Mouse (Mus musculus): ENCODE measurements around the gene Tiam1. TPM values are rescaled to one million over a fixed set of nuclear protein-coding genes. Genes with fewer than 3 reads are reported as not detected.
A peak's percentile ranks its signal among the peaks of the same experiment; 100 is the strongest.

Gene Tiam1
- total RNA-seq, 2 experiments from 2014 or later = 6.4 to 7.1 TPM

DNA sequence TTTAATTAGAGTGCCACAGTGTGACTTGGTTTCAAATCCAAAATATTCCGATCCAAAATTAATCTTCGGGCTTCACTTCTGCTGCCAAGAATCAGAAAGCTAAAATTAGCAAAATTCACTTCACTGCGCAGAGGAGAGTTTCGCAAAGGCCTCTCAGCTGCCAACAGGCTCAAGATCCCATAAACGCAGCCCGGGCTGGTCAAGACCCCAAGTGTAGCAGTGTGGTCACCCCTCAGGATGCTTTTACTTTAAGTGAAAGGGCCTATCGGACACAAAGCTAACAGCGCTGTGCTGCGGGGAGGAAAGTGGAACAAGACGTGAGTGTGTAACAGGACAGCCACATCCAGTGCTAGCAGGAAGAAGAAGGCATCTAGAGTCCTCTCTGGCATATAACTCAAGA is 153.8 kb downstream of the Tiam1 start:
- no peak overlapping the region for H3K27ac ChIP-seq
- DNase-seq = no peak
- intact Hi-C loops (cut with DNase I) = no loop called here
- no peak for TF ChIP-seq CTCF (IDR thresholded peaks at IDR 0.05)
- H3K4me3 ChIP-seq = no peak overlapping the region

DNA sequence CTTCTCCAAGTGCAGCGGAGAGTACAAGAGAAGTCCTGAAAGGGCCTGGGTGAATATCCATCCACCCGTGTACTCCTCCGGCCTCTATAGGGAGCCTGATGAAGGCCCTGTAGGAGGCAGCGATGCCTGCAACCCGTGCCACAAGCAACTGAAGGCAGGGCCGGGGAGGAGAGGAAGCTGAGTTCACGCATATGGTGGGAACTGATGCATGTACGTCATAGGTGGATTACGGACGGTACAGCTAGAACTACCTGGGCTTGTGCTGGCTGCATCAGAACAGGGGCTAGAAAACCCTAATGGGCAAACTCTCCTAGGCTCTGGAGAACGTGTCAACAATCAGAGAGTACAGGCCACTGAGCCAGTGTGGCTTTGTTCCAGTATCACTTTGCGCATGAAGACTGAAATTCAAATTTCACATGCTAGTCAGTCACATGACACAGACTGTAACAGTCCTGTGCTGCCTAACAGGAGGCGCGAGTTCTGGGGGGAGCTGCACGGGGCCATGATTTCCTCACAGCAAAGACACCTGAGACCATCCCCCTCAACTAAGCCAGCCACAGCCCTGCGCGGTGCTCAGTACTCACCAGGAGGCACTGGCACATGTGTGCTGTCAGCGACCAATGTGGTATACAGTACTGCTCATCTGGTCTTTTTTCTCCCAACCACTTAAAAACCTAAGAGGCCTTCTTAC is 156.8 kb downstream of the Tiam1 start:
- no peak overlapping the region for H3K4me3 ChIP-seq
- no peak for DNase-seq
- no peak overlapping the region for H3K27ac ChIP-seq
- no peak for TF ChIP-seq CTCF (IDR thresholded peaks at IDR 0.05)
- intact Hi-C loops (cut with DNase I) = no loop called here

DNA sequence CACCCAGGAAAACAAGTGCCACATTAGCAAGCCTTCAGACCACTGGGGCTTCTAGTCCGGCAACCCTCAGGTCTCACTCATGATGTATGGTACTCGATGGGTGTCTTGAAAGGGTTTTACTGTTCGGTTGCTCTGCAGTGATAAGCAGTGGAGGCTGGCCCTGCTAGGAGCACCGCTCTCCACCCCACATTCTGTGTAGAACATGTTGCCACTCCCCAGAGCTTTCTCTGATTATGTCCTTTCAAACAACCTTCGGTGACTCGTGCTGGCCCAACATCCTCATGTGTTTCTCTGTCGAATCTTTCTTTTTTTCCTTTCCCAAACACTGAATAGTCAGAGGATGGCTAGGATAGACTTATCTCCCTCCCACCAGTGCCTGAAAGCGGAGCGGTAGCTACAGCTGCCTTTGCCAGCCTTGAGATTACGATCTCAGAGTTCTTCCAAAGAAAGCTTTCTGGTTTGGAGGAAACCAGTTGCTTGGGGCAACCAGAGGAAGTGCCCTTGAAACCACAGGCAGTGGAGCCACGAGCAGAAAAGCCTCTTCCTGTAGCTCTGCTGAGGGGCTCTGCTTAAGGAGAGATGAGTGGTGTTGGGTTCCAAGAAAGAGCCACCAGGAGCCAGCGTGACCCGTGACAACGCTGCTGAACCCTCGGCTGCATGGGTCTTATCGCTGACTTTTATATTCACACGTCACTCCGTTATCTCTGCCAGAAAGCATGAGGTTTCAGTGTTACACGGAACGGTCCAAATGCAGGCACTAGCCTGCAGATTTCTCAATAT is 157.7 kb downstream of the Tiam1 start:
- no peak for DNase-seq
- TF ChIP-seq CTCF (IDR thresholded peaks at IDR 0.05) = no peak
- no peak overlapping the region for H3K27ac ChIP-seq
- intact Hi-C loops (cut with DNase I) = no loop called here
- H3K4me3 ChIP-seq = no peak overlapping the region

DNA sequence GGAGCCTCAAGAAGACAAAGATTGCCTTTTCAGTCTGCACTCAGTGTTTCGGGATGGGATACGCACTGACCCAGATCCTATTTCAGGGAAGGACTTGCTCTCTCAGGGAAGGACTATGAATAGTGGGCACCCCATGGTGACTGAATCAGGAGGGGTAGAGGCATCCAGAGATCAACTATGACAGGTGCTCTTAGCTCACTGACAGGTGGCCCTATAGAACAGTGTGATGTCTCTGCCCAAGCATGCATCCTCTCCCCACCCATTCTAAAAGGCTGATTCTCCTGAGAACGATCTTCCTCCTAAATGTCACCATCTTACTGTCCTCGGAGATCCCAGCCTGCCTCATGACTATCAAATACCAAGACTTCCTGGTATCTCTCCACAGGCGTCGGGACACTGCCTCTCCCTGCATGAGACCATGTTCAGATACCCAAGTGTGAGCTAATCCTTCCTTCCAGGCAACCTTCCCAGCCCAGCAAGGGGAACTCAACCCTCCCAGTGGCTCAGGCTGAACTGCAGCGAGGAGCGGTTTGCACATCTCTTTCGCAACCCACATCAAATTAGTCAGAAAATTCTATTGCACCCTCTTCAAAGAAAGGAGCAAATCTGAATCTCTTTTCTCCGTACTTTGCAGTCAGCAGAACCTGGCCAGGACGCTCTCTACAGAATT is 163.4 kb downstream of the Tiam1 start:
- H3K4me3 ChIP-seq = no peak overlapping the region
- intact Hi-C loops (cut with DNase I) = no loop called here
- no peak overlapping the region for H3K27ac ChIP-seq
- DNase-seq = peak; percentile 69
- TF ChIP-seq CTCF (IDR thresholded peaks at IDR 0.05) = no peak

DNA sequence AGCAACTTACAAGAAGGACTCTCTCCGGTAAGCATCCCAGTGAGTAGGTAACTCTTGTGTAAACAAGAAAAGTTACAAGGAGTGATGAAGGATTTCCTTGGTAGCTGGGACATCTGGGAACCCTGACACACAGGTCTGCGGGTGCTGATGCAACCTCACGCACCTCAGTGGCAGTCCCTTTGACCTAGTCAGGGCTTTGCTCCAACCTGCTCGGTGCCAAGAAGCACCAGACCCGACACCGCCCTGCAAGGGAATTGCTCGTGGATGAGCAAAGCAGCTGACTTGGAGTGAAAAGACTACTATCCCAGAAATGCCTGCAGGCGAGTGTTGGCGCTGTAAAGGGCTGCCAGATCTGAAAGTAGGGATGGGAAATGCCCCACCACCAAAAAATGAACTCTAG is 168.1 kb downstream of the Tiam1 start:
- Histone ChIP-seq H3K27ac (no peak overlapping the region), H3K4me3 (no peak overlapping the region)
- intact Hi-C loops (cut with DNase I) = no loop called here
- TF ChIP-seq CTCF (IDR thresholded peaks at IDR 0.05) = no peak
- peak; percentile 36 for DNase-seq

DNA sequence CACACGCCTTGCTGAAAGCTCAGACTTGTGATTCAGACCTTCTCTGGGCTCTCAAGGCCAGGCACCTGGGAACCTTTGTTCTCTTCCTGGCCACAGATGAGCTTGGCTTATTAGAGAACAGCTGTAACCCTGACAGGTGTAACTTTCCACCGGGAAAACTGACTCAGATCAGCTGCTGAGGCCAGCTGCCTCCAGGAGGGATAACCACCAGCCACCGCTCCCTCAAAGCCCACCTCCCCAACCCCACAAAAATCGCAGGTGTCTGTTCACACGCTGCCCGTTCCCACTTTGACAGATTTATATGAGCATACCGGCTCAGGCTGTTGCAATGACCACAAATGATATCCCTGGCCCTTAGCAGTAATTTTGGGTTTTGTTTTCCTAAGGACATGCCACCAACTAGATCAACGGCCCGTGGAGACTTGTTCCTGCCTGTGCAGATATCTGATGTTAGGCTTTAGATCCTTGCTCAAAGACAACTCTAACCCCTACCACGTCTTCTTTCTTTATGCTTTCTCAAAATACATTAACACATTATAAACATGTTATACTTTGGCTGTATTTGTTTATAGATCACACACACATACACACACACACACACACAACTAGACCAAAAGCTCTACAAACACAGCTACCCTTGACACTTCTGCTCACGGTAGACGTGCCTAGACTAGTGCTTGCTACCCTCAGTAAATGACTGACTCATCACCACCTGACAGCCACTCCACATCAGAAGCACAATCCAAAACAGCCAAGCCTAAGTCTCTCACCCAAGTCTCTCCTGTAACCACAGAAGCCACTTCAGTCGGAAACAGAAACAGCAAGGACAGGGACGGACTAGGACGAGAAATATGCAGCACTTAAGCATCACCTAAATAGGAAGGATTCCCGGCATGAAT is 169.5 kb downstream of the Tiam1 start:
- TF ChIP-seq CTCF (IDR thresholded peaks at IDR 0.05) = no peak
- no peak overlapping the region for H3K4me3 ChIP-seq
- no peak overlapping the region for H3K27ac ChIP-seq
- no peak for DNase-seq
- intact Hi-C loops (cut with DNase I) = no loop called here

DNA sequence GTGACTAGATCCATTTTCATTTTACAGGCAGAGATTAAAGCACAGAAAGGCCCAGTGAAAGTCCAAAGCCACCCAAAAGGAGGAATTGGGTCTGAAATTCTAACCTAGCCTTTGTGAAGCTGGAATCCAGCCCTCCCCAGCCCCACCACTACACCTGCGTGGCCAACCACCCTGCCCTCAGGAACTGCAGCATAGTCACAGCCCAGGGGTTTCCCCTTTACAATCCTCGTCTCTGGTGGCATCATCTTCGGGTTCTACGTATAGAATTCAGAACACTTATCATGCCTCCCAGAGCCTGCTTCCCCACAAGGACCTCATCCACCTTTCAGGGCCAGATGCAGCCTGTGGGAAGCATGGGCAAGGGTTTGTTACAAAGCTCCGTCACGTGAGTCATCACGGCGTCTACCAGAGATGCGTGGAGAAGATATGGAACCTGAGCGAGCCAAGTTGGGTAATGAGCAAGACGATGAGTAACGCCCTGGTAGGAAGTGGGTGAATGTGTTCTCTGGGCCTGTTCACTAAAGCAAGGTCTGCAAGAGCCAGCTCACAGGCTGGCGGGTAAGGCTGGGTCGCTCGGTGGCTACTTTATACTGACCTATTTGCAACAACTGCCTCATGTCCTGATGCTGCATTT is 170.6 kb downstream of the Tiam1 start:
- intact Hi-C loops (cut with DNase I) = no loop called here
- TF ChIP-seq CTCF (IDR thresholded peaks at IDR 0.05) = no peak
- DNase-seq = no peak
- no peak overlapping the region for H3K4me3 ChIP-seq
- H3K27ac ChIP-seq = no peak overlapping the region

DNA sequence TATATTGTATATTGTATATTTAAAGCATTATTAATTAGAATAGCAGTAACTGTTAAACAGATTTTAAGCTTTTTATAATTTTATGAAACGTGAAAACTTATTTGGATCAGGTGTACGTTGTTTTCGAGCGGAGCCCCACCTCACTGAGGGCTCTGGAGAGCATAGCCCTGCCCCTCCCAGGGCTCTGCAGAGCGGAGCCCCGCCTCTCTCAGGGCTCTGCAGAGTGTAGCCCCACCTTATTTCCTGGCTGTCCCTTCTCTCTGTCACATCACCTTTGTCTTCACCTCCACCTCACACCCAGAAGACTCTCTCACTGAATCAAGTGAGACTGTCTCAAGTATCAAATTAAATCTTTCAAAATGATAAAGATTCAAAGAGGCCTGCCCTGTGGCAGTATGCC is 171.6 kb downstream of the Tiam1 start:
- TF ChIP-seq CTCF (IDR thresholded peaks at IDR 0.05) = no peak
- intact Hi-C loops (cut with DNase I) = no loop called here
- Histone ChIP-seq H3K4me3 (no peak overlapping the region), H3K27ac (no peak overlapping the region)
- DNase-seq = no peak

DNA sequence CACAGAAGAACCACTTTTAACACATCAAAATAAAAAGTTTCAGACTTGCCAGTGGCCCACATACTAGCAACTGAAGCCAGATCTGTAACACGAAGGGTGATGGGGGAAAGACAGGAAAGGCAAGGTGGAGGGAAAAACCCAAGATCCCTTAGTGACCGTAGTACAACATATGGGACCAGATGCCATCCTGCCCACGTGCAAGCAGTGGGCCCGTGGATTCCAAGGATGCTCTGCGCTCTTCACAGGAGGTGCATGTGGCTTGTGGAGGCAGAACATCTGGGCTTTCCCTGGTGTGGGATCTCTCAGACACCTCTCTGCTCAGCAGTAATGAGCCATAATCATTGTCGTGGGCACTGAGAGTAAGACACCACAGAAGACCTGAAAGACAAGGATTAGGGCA is 175.5 kb downstream of the Tiam1 start:
- H3K27ac ChIP-seq = no peak overlapping the region
- no peak overlapping the region for H3K4me3 ChIP-seq
- TF ChIP-seq CTCF (IDR thresholded peaks at IDR 0.05) = no peak
- intact Hi-C loops (cut with DNase I) = no loop called here
- no peak for DNase-seq

DNA sequence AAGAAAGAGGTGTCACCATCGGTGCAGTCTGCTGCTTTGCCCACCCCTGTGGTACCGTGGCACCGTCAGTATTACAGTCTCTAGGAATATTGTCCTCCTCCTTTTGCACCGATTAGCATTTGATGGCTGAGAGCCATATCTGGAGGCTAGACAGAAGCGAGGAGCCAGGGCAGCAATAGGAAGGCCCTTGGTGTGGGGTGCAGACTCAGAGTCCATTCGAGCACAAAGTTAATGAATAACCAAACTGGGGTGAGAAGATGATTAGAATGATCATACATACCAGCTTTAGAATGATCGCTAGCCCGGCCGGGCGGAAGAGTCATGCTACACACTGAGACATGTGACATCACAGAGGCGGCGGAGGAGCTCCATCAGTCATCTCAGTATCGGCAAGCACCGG is 180.7 kb downstream of the Tiam1 start:
- no peak overlapping the region for H3K4me3 ChIP-seq
- TF ChIP-seq CTCF (IDR thresholded peaks at IDR 0.05) = no peak
- no peak overlapping the region for H3K27ac ChIP-seq
- intact Hi-C loops (cut with DNase I) = no loop called here
- DNase-seq = no peak

DNA sequence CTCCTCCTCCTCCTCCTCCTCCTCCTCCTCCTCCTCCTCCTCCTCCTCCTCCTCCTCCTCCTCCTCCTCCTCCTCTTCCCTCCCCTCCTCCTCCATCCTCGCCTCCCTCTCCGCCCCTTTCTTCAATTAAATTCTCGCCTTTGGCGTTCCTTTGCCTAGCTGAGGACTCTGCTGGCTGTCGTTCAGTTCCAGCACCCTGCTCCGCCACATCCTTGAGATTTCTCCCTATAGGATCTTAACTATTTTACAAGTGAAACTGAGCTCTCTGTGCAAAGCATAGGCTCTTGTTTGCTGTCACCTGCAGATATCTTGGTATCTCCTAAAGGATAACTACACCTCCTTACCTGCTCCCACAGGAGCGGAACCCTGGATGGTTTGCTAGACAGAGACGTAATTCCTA is 182.7 kb downstream of the Tiam1 start:
- intact Hi-C loops (cut with DNase I) = no loop called here
- no peak for DNase-seq
- H3K4me3 ChIP-seq = peak overlapping the region; percentile 70
- no peak overlapping the region for H3K27ac ChIP-seq
- no peak for TF ChIP-seq CTCF (IDR thresholded peaks at IDR 0.05)

All from gastrocnemius, adult 2 months (tissue).